Mouse (Mus musculus): ENCODE measurements at regions not wholly inside any gene's neighbourhood (a gene's known extent, or its start where the extent isn't known, plus 50 kb on each side); places are given as distances from the start of the nearest gene placed in this dataset.

DNA sequence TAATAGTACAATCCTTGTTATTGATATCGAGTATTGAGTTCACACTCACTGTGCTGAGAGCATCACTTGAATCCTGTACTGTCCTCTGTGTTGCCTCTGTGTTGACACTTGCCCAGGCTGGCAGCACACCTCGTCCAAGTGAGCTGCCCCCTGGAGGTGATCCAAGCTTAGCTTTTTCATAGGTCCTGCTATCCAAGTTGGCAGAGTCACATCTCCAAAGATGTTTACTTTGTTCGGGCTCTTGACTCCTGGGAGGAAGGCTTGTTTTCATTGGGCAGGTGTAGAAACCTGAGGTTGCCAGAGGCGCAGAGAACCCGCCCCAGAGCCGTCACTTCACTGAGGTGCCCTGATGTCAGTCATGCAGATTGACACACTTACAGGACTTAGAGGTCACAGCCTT lies 493.9 kb downstream of the Med13l start:
- Histone ChIP-seq H3K9ac (ENCODE audit: low read length) (no peak overlapping the region), H3K4me3 (ENCODE audit: low read length) (no peak overlapping the region), H3K9me3 (ENCODE audit: control insufficient read depth, low read length) (no peaks in the 10 kb centered on the region), H3K27me3 (ENCODE audit: control insufficient read depth, insufficient read depth, low read depth, low read length) (no peaks in the 10 kb centered on the region), H3K4me2 (ENCODE audit: low read depth, low read length) (no peak overlapping the region), H3K4me1 (replicated peaks; ENCODE audit: control insufficient read depth, insufficient read depth, low read length) (peaks cover 4% of the 10 kb centered on the region), H3K27ac (ENCODE audit: low read length) (no peak overlapping the region), H3K36me3 (ENCODE audit: control insufficient read depth, insufficient read depth, low read length) (no peaks in the 10 kb centered on the region)
- ATAC-seq (ENCODE audit: low read depth): no peak
- 54% methylated on average over 6 of the region's 6 CpGs for WGBS

- WGBS: 22% methylated on average over 12 of the region's 12 CpGs
These were observed 495.0 kb downstream of the Med13l start for GRCm38 (mm10) chr5:119055430-119055829.

DNA sequence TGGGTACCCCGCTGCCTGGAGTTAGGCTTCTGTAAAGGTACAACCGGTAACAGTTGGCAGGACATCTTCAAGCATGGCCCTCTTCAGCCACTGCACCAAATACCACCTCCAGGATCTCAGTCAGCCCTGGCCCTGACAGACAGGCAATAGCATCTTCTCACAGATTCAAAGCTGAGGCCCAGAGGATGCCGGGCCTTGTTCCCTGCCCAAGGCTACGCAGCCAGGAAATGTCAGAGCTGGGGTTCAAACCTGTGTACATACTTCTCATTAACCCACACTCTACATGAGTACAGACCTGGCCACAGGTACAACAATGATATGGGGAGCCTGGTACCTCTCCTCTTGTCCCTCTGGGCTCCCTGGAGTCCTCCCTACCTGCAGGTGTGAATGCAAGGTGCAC lies 497.3 kb downstream of the Med13l start:
- Histone ChIP-seq H3K9me3 (ENCODE audit: control insufficient read depth, low read length) (no peaks in the 10 kb centered on the region), H3K9ac (ENCODE audit: low read length) (no peak overlapping the region), H3K4me1 (replicated peaks; ENCODE audit: control insufficient read depth, insufficient read depth, low read length) (no peaks in the 10 kb centered on the region; the same call in 1 of the 2 replicates), H3K4me3 (ENCODE audit: low read length) (no peak overlapping the region), H3K4me2 (ENCODE audit: low read depth, low read length) (no peak overlapping the region), H3K36me3 (ENCODE audit: control insufficient read depth, insufficient read depth, low read length) (no peaks in the 10 kb centered on the region), H3K27me3 (ENCODE audit: control insufficient read depth, insufficient read depth, low read depth, low read length) (no peaks in the 10 kb centered on the region), H3K27ac (ENCODE audit: low read length) (peak overlapping the region; percentile 58)
- 77% methylated on average over 4 of the region's 4 CpGs for WGBS
- ATAC-seq (ENCODE audit: low read depth): no peak

More at GRCm38 (mm10) chr5:119055430-119055829, 495.0 kb downstream of the Med13l start:
- Histone ChIP-seq H3K9ac (ENCODE audit: low read length) (no peak overlapping the region), H3K27me3 (ENCODE audit: control insufficient read depth, insufficient read depth, low read depth, low read length) (no peaks in the 10 kb centered on the region), H3K4me2 (ENCODE audit: low read depth, low read length) (no peak overlapping the region), H3K4me3 (ENCODE audit: low read length) (no peak overlapping the region), H3K9me3 (ENCODE audit: control insufficient read depth, low read length) (no peaks in the 10 kb centered on the region), H3K27ac (ENCODE audit: low read length) (no peak overlapping the region), H3K36me3 (ENCODE audit: control insufficient read depth, insufficient read depth, low read length) (no peaks in the 10 kb centered on the region), H3K4me1 (replicated peaks; ENCODE audit: control insufficient read depth, insufficient read depth, low read length) (peaks cover 4% of the 10 kb centered on the region)
- ATAC-seq (ENCODE audit: low read depth): peak; percentile 37

GRCm38 (mm10) chr5:119058231-119058851 lies 497.9 kb downstream of the Med13l start:
- no peaks in the 10 kb centered on the region for H3K9me3 ChIP-seq (ENCODE audit: control insufficient read depth, low read length)
- ATAC-seq (ENCODE audit: low read depth): peak; percentile 60
- WGBS: 48% methylated on average over 10 of the region's 10 CpGs
- no peaks in the 10 kb centered on the region; the same call in 1 of the 2 replicates for H3K4me1 ChIP-seq (replicated peaks; ENCODE audit: control insufficient read depth, insufficient read depth, low read length)
- no peak overlapping the region for H3K4me3 ChIP-seq (ENCODE audit: low read length)
- no peak overlapping the region for H3K9ac ChIP-seq (ENCODE audit: low read length)
- no peaks in the 10 kb centered on the region for H3K36me3 ChIP-seq (ENCODE audit: control insufficient read depth, insufficient read depth, low read length)
- H3K27ac ChIP-seq (ENCODE audit: low read length): peak overlapping the region; percentile 81
- H3K27me3 ChIP-seq (ENCODE audit: control insufficient read depth, insufficient read depth, low read depth, low read length): no peaks in the 10 kb centered on the region
- H3K4me2 ChIP-seq (ENCODE audit: low read depth, low read length): no peak overlapping the region

- Histone ChIP-seq H3K4me3 (ENCODE audit: low read length) (no peak overlapping the region), H3K27ac (ENCODE audit: low read length) (peak overlapping the region; percentile 81), H3K36me3 (ENCODE audit: control insufficient read depth, insufficient read depth, low read length) (no peaks in the 10 kb centered on the region), H3K9ac (ENCODE audit: low read length) (no peak overlapping the region), H3K9me3 (ENCODE audit: control insufficient read depth, low read length) (no peaks in the 10 kb centered on the region), H3K4me2 (ENCODE audit: low read depth, low read length) (no peak overlapping the region), H3K27me3 (ENCODE audit: control insufficient read depth, insufficient read depth, low read depth, low read length) (no peaks in the 10 kb centered on the region), H3K4me1 (replicated peaks; ENCODE audit: control insufficient read depth, insufficient read depth, low read length) (no peaks in the 10 kb centered on the region; the same call in 1 of the 2 replicates)
- 95% methylated on average over 2 of the region's 2 CpGs for WGBS
- no peak for ATAC-seq (ENCODE audit: low read depth)
These were observed 498.7 kb downstream of the Med13l start for GRCm38 (mm10) chr5:119059223-119059622.

- H3K27ac ChIP-seq (ENCODE audit: low read length): no peak overlapping the region
- H3K9me3 ChIP-seq (ENCODE audit: control insufficient read depth, low read length): no peaks in the 10 kb centered on the region
- WGBS: 71% methylated on average over 4 of the region's 4 CpGs
- no peak for ATAC-seq (ENCODE audit: low read depth)
- no peaks in the 10 kb centered on the region for H3K27me3 ChIP-seq (ENCODE audit: control insufficient read depth, insufficient read depth, low read depth, low read length)
- H3K4me1 ChIP-seq (replicated peaks; ENCODE audit: control insufficient read depth, insufficient read depth, low read length): no peaks in the 10 kb centered on the region
- no peak overlapping the region for H3K4me2 ChIP-seq (ENCODE audit: low read depth, low read length)
- no peak overlapping the region for H3K4me3 ChIP-seq (ENCODE audit: low read length)
- H3K36me3 ChIP-seq (ENCODE audit: control insufficient read depth, insufficient read depth, low read length): no peaks in the 10 kb centered on the region
- H3K9ac ChIP-seq (ENCODE audit: low read length): no peak overlapping the region
These were observed 500.4 kb downstream of the Med13l start for GRCm38 (mm10) chr5:119060886-119061285.

GRCm38 (mm10) chr5:119062478-119062877 lies 502.0 kb downstream of the Med13l start:
- Histone ChIP-seq H3K4me3 (ENCODE audit: low read length) (no peak overlapping the region), H3K4me2 (ENCODE audit: low read depth, low read length) (no peak overlapping the region), H3K36me3 (ENCODE audit: control insufficient read depth, insufficient read depth, low read length) (no peaks in the 10 kb centered on the region), H3K27ac (ENCODE audit: low read length) (no peak overlapping the region), H3K9me3 (ENCODE audit: control insufficient read depth, low read length) (no peaks in the 10 kb centered on the region), H3K4me1 (replicated peaks; ENCODE audit: control insufficient read depth, insufficient read depth, low read length) (no peaks in the 10 kb centered on the region), H3K27me3 (ENCODE audit: control insufficient read depth, insufficient read depth, low read depth, low read length) (no peaks in the 10 kb centered on the region), H3K9ac (ENCODE audit: low read length) (no peak overlapping the region)
- no peak for ATAC-seq (ENCODE audit: low read depth)
- WGBS: 92% methylated on average over 11 of the region's 11 CpGs

DNA sequence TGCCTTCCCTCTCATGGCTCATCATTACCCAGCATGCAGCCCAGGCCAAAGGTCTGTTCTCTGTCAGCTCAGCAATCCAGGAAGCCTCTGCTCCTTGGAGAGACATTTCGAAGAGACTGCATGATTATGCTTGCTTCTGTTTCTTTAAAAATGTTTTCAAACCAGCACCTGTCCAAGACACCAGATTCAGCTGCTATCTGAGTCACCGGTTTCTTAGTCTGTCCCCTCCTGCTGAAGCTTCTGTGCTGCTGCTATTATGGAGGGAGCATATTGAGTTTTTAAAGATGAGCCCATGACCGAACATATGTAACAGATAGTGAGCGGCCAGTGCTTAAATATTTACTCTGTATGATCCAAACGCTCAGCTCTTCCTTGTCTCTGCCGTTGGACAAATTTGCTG lies 506.2 kb downstream of the Med13l start:
- ATAC-seq (ENCODE audit: low read depth): no peak
- Histone ChIP-seq H3K27me3 (ENCODE audit: control insufficient read depth, insufficient read depth, low read depth, low read length) (no peaks in the 10 kb centered on the region), H3K4me1 (replicated peaks; ENCODE audit: control insufficient read depth, insufficient read depth, low read length) (no peaks in the 10 kb centered on the region), H3K4me2 (ENCODE audit: low read depth, low read length) (no peak overlapping the region), H3K9ac (ENCODE audit: low read length) (no peak overlapping the region), H3K27ac (ENCODE audit: low read length) (no peak overlapping the region), H3K9me3 (ENCODE audit: control insufficient read depth, low read length) (no peaks in the 10 kb centered on the region), H3K36me3 (ENCODE audit: control insufficient read depth, insufficient read depth, low read length) (no peaks in the 10 kb centered on the region), H3K4me3 (ENCODE audit: low read length) (no peak overlapping the region)
- 51% methylated on average over 6 of the region's 6 CpGs for WGBS

- Histone ChIP-seq H3K4me2 (ENCODE audit: low read depth, low read length) (no peak overlapping the region), H3K36me3 (ENCODE audit: control insufficient read depth, insufficient read depth, low read length) (no peaks in the 10 kb centered on the region), H3K27me3 (ENCODE audit: control insufficient read depth, insufficient read depth, low read depth, low read length) (no peaks in the 10 kb centered on the region), H3K27ac (ENCODE audit: low read length) (no peak overlapping the region), H3K9ac (ENCODE audit: low read length) (no peak overlapping the region), H3K4me1 (replicated peaks; ENCODE audit: control insufficient read depth, insufficient read depth, low read length) (no peaks in the 10 kb centered on the region), H3K4me3 (ENCODE audit: low read length) (no peak overlapping the region), H3K9me3 (ENCODE audit: control insufficient read depth, low read length) (no peaks in the 10 kb centered on the region)
- 50% methylated on average over 10 of the region's 10 CpGs for WGBS
- no peak for ATAC-seq (ENCODE audit: low read depth)
These were observed 509.4 kb downstream of the Med13l start for GRCm38 (mm10) chr5:119069765-119070333.
